Mouse (Mus musculus) stomach, postnatal 0 days (tissue): Measurements from ENCODE around the gene Apobec1.

Source experiments
- CTCF ChIP-seq: IDR thresholded peaks from 2 replicates; pipeline ENCODE4 v1.5.1; 2016; ENCODE audit warnings: antibody characterized with exemption, low read depth, mild to moderate bottlenecking, moderate library complexity
- EP300 ChIP-seq: optimal IDR thresholded peaks from 2 replicates; pipeline ENCODE3; 2016; ENCODE audit warnings: antibody characterized with exemption

- no peak for TF ChIP-seq CTCF
- no peak for TF ChIP-seq EP300
Observed at GRCm38 (mm10) chr6:122626110-122626509, 23.9 kb upstream of the Apobec1 start, which contains the start of gene Dppa3.
